Mouse (Mus musculus) intestine, embryonic 16.5 days (tissue): ENCODE data around the gene Mcm3ap. TPM values are rescaled to one million over a fixed set of nuclear protein-coding genes. Genes with fewer than 3 reads are reported as not detected.
A peak's percentile ranks its signal among the peaks of the same experiment; 100 is the strongest.

Experiments
- ATAC-seq: fragments of 200-750 bp; cut with Nextera tagmentation; 2 replicates; pipeline ENCODE4 v1.8.0; 2017; ENCODE audit warnings: moderate TSS enrichment, moderate library complexity
- H3K27ac ChIP-seq: fragments of 300-500 bp; sonication (generic); 2 replicates; pipeline ENCODE4 v1.5.1; 2014; ENCODE audit warnings: mild to moderate bottlenecking, low read length
- H3K27me3 ChIP-seq: fragments of 300-500 bp; sonication (generic); replicated peaks from 2 replicates; pipeline ENCODE4 v1.6.1; 2014; ENCODE audit warnings: low read length, control low read depth, mixed read lengths; ENCODE audit not compliant: control insufficient read depth, insufficient read depth
- H3K36me3 ChIP-seq: fragments of 300-500 bp; sonication (generic); 2 replicates; pipeline ENCODE4 v1.6.1; 2014; ENCODE audit warnings: low read length, control low read depth; ENCODE audit not compliant: control insufficient read depth, insufficient read depth
- H3K4me1 ChIP-seq: fragments of 300-500 bp; sonication (generic); 2 replicates; pipeline ENCODE4 v1.6.1; 2014; ENCODE audit warnings: low read length, control low read depth, mixed read lengths; ENCODE audit not compliant: control insufficient read depth, insufficient read depth
- H3K4me2 ChIP-seq: fragments of 300-500 bp; sonication (generic); 2 replicates; pipeline ENCODE4 v1.6.1; 2014; ENCODE audit warnings: low read depth, low read length, control low read depth
- H3K4me3 ChIP-seq: fragments of 300-500 bp; sonication (generic); 2 replicates; pipeline ENCODE4 v1.5.1; 2014; ENCODE audit warnings: mild to moderate bottlenecking, low read length
- H3K9ac ChIP-seq: fragments of 300-500 bp; sonication (generic); 2 replicates; pipeline ENCODE4 v1.6.1; 2014; ENCODE audit warnings: low read depth, low read length
- H3K9me3 ChIP-seq: fragments of 300-500 bp; sonication (generic); 2 replicates; pipeline ENCODE4 v1.6.1; 2016; ENCODE audit warnings: low read length, control low read depth; ENCODE audit not compliant: control insufficient read depth
- WGBS: fragments of 180-500 bp; shearing (Covaris S2); extraction: QIAGEN DNeasy Blood & Tissue Kit; methylation state at CpG from one replicate; pipeline ENCODE4 v1.1.7; 2014; 5-methylcytosine and 5-hydroxymethylcytosine counted together
- polyA plus RNA-seq: library from polyadenylated mRNA; unstranded; fragments of >200 nt; fragmentation: Nextera tagmentation; extraction: Ambion mirVana; gene quantifications from 2 replicates; pipeline ENCODE4 v1.2.1, GENCODE M21; 2015

The Mcm3ap gene
- polyA plus RNA-seq, 1 experiment from 2014 or later = 34.1 TPM

DNA sequence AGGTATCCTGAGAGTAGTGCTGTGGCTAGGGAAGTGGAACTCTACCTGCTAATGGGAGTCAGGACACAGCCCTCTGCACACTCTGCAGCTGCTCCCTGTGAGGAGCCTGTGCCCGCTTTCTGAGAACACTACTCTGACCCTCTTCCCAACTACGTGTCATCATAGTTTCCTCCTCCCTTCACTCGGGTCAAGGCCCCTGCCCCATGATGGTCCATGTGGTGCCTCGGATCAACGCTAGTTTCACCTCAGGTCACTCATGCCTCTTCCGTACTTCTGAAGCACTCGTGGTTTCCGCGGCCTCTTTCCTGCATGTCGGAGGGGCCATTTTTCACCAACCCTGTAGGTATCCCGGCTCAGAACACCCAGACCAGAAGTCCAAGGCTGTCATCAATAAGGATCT is 62.2 kb downstream of the Mcm3ap start:
- Histone ChIP-seq H3K4me2 (peak overlapping the region; percentile 84), H3K36me3 (no peaks in the 10 kb centered on the region; the same call in 1 of the 2 replicates), H3K4me1 (peaks cover 3% of the 10 kb centered on the region; the same call in 1 of the 2 replicates), H3K27me3 (no peaks in the 10 kb centered on the region), H3K27ac (peak overlapping the region; percentile 29), H3K9ac (peak overlapping the region; percentile 73), H3K9me3 (no peaks in the 10 kb centered on the region), H3K4me3 (peak overlapping the region; percentile 67)
- WGBS = 1% methylated on average over 11 of the region's 11 CpGs
- ATAC-seq = no peak

DNA sequence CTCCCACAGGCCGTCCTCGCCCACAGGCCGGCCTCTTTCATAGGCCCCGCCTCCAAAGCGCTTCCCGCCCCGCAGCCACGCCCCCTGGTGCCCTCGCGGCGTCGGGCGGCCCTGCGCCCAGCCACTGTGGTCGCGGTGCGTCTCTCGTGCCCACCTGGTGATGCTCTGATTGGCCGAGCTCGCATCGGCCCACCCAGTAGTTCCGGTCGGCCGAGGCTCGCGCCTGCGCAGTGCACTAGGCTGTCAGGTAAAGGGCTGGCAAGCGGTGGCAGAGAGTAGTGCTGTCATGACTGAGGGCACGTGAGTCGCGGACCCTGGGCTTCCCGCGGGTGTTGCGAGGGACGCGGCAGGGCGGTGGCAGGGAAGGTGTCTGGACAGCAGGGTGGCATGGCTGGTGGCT is 62.6 kb downstream of the Mcm3ap start, which contains the start of gene Lss:
Gene Lss, plus strand, starts transcription at position 214 of the 400 bp plus-strand sequence.
- WGBS = under 1% methylated on average over 37 of the region's 37 CpGs
- ATAC-seq = peak; percentile 100
- Histone ChIP-seq H3K4me2 (peak within 1 kb of the TSS; percentile 84), H3K27me3 (no peaks in the 10 kb centered on the region), H3K27ac (peak within 1 kb of the TSS; percentile 69), H3K4me3 (peak within 1 kb of the TSS; percentile 67), H3K9ac (peak within 1 kb of the TSS; percentile 73), H3K36me3 (no peaks in the 10 kb centered on the region; the same call in 1 of the 2 replicates), H3K9me3 (no peaks in the 10 kb centered on the region), H3K4me1 (peaks cover 3% of the 10 kb centered on the region; the same call in 1 of the 2 replicates)

DNA sequence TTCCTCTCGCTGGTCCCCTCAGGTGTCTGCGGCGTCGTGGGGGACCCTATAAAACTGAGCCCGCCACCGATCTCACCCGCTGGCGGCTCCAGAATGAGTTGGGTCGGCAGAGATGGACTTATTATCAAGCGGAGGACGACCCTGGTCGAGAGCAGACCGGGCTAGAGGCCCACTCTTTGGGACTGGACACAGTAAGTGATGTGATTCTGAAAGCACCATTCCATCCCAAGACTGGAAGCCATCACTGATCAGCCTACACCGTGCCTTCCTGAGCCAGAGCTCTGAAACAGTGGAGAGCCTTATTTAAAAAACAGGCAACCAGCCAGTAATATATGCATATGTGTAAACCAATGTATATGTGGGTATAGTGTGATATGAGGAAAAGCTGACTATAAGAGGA is 63.1 kb downstream of the Mcm3ap start:
- under 1% methylated on average over 14 of the region's 14 CpGs for WGBS
- peak; percentile 43 for ATAC-seq

DNA sequence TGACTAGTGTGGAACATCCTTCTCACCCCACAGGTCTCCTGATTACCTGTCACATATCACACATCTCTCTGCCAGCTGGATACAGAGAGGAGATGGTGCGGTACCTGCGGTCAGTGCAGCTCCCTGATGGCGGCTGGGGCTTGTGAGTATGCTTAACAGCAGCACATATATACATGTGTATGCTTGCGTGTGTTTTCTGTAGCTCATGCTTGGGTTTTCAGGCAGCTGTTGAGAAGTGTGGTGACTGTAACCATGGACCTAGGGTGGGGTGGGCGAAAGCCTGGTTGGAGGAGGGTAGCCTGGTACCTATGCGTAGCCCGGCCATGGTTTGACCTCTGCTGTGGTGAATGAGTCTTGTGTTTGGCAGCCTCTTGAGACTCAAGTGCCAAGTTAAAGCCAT is 66.8 kb downstream of the Mcm3ap start:
- H3K36me3 ChIP-seq = peaks cover 11% of the 10 kb centered on the region
- no peak overlapping the region for H3K9ac ChIP-seq
- no peak overlapping the region for H3K4me3 ChIP-seq
- ATAC-seq = no peak
- no peak overlapping the region for H3K4me2 ChIP-seq
- H3K27ac ChIP-seq = no peak overlapping the region
- WGBS = 96% methylated on average over 7 of the region's 7 CpGs
- H3K9me3 ChIP-seq = no peaks in the 10 kb centered on the region
- H3K4me1 ChIP-seq = peaks cover 3% of the 10 kb centered on the region; the same call in 1 of the 2 replicates
- H3K27me3 ChIP-seq = no peaks in the 10 kb centered on the region

More for the DNA sequence above, 63.1 kb downstream of the Mcm3ap start:
- peak overlapping the region; percentile 69; the same call in 1 of the 2 replicates for H3K27ac ChIP-seq
- peak overlapping the region; percentile 84 for H3K4me2 ChIP-seq
- no peaks in the 10 kb centered on the region for H3K9me3 ChIP-seq
- no peaks in the 10 kb centered on the region; the same call in 1 of the 2 replicates for H3K36me3 ChIP-seq
- H3K9ac ChIP-seq = peak overlapping the region; percentile 73
- no peaks in the 10 kb centered on the region for H3K27me3 ChIP-seq
- peak overlapping the region; percentile 67 for H3K4me3 ChIP-seq
- peaks cover 3% of the 10 kb centered on the region; the same call in 1 of the 2 replicates for H3K4me1 ChIP-seq

DNA sequence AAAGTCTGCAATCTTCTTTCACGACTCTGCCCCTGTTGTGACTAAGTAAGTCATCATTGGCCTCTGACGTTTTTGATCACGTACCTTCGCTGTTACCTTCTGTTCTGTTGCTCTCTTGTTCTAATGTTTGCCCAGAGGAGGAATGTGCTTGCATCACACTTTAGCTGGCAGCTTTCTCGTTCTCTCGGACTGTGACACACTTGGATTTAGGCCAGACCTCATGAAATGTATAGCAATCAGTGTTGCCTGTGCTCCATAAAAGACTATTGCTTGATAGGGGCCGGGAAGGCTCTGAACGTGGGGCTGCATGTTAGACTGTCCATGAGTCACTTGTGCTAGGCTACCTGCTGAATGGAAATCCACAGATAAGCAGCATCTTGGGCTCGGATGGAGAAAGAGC is 68.9 kb downstream of the Mcm3ap start:
- no peaks in the 10 kb centered on the region for H3K4me1 ChIP-seq
- no peak overlapping the region for H3K4me2 ChIP-seq
- H3K36me3 ChIP-seq = peaks cover 20% of the 10 kb centered on the region
- WGBS = 67% methylated on average over 9 of the region's 9 CpGs
- no peaks in the 10 kb centered on the region for H3K9me3 ChIP-seq
- H3K27ac ChIP-seq = no peak overlapping the region
- peak; percentile 81 for ATAC-seq
- no peak overlapping the region for H3K4me3 ChIP-seq
- H3K9ac ChIP-seq = no peak overlapping the region
- no peaks in the 10 kb centered on the region for H3K27me3 ChIP-seq

DNA sequence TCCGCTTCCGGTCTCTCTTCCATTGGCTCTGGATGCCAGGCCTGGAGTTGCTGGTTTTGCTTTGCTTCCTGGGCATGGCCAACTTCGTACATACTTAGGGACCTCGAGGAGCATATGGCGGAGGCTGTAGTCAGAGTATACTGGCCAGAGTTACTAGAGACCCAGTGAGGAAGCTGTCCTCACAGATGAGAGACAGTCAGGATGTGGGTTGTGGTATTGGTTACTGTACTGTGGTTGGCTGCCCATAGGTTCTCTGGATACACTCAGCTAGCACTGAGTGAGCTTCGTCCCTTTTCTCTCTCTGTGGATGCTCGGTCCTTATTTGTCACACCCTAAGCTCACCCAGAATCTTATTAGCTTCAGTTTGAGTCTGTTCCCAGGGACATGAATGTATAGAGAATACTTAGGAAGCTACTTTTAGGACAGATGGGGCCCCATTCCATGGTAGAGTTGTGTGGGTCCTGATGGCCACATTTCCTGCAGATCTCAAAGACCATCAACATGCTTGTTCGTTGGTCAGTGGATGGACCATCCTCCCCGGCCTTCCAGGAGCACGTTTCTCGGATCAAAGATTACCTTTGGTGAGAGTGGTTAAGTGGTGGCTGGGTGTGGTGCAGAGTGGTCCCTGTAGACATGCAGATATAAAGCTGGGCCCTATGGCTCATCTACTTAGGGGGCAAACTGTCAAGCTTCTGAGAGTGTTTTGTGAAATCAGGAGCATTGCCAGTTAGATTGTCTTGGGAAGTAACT is 72.8 kb downstream of the Mcm3ap start:
- Histone ChIP-seq H3K4me2 (no peak overlapping the region), H3K4me3 (no peak overlapping the region), H3K27me3 (no peaks in the 10 kb centered on the region), H3K9me3 (no peaks in the 10 kb centered on the region), H3K27ac (no peak overlapping the region), H3K4me1 (no peaks in the 10 kb centered on the region), H3K36me3 (peaks cover 28% of the 10 kb centered on the region), H3K9ac (no peak overlapping the region)
- WGBS = 94% methylated on average over 11 of the region's 11 CpGs
- ATAC-seq = no peak

DNA sequence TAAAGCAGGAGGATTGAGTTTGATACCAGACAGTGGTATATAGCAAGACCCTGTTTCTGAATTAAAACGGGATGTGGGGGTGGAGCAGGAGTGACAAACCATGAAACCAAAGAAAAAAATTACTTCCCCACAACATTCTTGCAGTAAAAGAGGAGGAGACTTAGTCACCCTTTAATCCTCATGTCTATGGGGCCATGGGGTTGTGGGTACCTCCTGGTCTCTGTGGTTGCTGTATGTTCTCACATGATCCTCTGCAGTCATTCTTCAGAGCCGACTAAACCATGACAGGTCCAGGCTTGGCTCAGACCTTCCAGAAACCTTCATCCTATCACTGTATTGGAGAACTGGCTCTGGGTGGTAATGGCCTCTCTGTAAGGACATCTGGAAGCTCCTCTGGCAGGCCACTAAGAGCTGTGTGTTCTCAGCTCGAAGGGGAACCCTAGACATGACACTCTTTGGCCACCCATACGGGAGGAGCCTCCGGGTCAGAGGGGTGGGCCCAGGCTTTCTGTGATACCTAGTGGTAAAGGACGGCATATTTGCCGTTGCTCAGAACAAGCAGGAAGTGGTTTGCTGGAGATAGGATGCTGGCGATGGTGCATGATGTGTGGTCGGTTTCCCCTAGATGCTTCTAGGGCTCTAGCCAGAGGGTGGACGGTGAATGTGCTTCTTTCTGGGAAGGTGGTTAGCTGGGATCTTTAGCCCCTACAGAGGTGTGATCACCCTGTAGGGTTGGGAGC is 74.1 kb downstream of the Mcm3ap start:
- Histone ChIP-seq H3K36me3 (peaks cover 32% of the 10 kb centered on the region), H3K9me3 (no peaks in the 10 kb centered on the region), H3K4me1 (no peaks in the 10 kb centered on the region), H3K9ac (no peak overlapping the region), H3K4me2 (no peak overlapping the region), H3K4me3 (no peak overlapping the region), H3K27ac (no peak overlapping the region), H3K27me3 (no peaks in the 10 kb centered on the region)
- no peak for ATAC-seq
- 86% methylated on average over 10 of the region's 10 CpGs for WGBS

DNA sequence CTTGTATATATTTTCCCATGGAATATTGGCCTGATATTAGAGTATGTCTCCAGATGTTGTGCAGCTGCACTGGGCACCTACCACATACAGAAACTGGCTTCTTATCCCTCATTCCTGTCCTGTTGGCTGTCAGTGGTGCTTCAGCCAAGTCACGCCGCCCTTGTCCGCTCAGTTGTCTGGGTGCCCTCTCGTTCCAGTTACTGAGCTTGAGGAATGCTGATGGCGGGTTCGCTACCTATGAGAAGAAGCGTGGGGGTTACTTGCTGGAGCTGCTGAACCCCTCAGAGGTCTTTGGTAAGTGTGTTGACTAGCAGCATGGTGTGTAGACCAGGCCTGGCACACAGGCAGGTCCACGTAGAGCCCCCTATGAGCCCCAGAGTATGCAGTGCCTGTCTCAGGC is 77.8 kb downstream of the Mcm3ap start:
- Histone ChIP-seq H3K4me2 (no peak overlapping the region), H3K9me3 (no peaks in the 10 kb centered on the region), H3K27me3 (no peaks in the 10 kb centered on the region), H3K27ac (no peak overlapping the region), H3K4me3 (no peak overlapping the region), H3K9ac (no peak overlapping the region), H3K36me3 (peaks cover 33% of the 10 kb centered on the region), H3K4me1 (no peaks in the 10 kb centered on the region; the same call in 1 of the 2 replicates)
- 93% methylated on average over 8 of the region's 8 CpGs for WGBS
- ATAC-seq = no peak

DNA sequence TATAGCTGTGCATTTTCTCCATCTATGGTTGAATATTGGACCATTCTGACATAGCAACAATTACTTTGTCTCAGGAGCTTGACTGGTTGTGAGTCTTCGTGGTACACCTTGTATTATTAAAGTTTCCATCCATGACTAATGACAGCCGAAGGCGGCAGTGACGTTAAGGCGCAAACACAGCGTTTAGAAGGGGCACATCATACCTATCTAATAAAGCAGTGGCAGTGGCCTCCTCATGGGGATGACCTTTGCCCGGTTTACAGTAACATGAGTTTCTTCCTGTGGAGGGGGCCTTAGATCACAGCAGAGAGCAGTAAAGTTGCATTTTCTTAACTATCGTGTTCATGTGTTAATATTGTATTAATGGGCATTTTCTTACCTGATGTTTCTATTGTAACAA is 79.5 kb downstream of the Mcm3ap start:
- no peaks in the 10 kb centered on the region for H3K27me3 ChIP-seq
- H3K4me2 ChIP-seq = no peak overlapping the region
- H3K9ac ChIP-seq = no peak overlapping the region
- no peaks in the 10 kb centered on the region; the same call in 1 of the 2 replicates for H3K4me1 ChIP-seq
- 82% methylated on average over 8 of the region's 8 CpGs for WGBS
- H3K4me3 ChIP-seq = no peak overlapping the region
- peaks cover 41% of the 10 kb centered on the region for H3K36me3 ChIP-seq
- H3K27ac ChIP-seq = no peak overlapping the region
- no peak; the same call in 1 of the 2 replicates for ATAC-seq
- H3K9me3 ChIP-seq = no peaks in the 10 kb centered on the region
